Mouse (Mus musculus): ENCODE results near the gene Cacna1s. TPM values are rescaled to one million over a fixed set of nuclear protein-coding genes. Genes with fewer than 3 reads are reported as not detected.

Cacna1s gene
- total RNA-seq, 4 experiments from 2014 or later = 0.37 to 1.9 (median 0.79) TPM

GRCm38 (mm10) chr1:136135777-136136444, 83.4 kb downstream of the Cacna1s start:
- no peak for DNase-seq (ENCODE audit: low spot score in 2 of 2)

- no peak for DNase-seq (ENCODE audit: low spot score in 2 of 2)
Measured at GRCm38 (mm10) chr1:136136547-136136946, 84.0 kb downstream of the Cacna1s start.

- DNase-seq (ENCODE audit: low spot score in 2 of 2) = no peak
Measured at GRCm38 (mm10) chr1:136137071-136137531, 84.6 kb downstream of the Cacna1s start.

- DNase-seq (ENCODE audit: low spot score in 2 of 2) = no peak
Measured at GRCm38 (mm10) chr1:136137575-136137974, 85.0 kb downstream of the Cacna1s start.

GRCm38 (mm10) chr1:136138191-136138830, 85.8 kb downstream of the Cacna1s start:
- DNase-seq (ENCODE audit: low spot score in 2 of 2) = no peak

GRCm38 (mm10) chr1:136139990-136140640, 87.6 kb downstream of the Cacna1s start:
- DNase-seq (ENCODE audit: low spot score in 2 of 2) = peak; percentile 88 to 91

- DNase-seq (ENCODE audit: low spot score in 2 of 2) = peak in 1 of 2 experiments; percentile 71
Measured at GRCm38 (mm10) chr1:136141176-136141950, 88.8 kb downstream of the Cacna1s start.

- peak; percentile 79 to 84 for DNase-seq (ENCODE audit: low spot score in 2 of 2)
Measured at GRCm38 (mm10) chr1:136142336-136142735, 89.8 kb downstream of the Cacna1s start.

GRCm38 (mm10) chr1:136143514-136143913, 91.0 kb downstream of the Cacna1s start:
- DNase-seq (ENCODE audit: low spot score in 2 of 2) = peak; percentile 76 to 77

GRCm38 (mm10) chr1:136149702-136150101, 97.2 kb downstream of the Cacna1s start:
- DNase-seq (ENCODE audit: low spot score in 2 of 2) = no peak

GRCm38 (mm10) chr1:136151371-136151770, 98.8 kb downstream of the Cacna1s start:
- DNase-seq (ENCODE audit: low spot score in 2 of 2) = no peak

- DNase-seq (ENCODE audit: low spot score in 2 of 2) = no peak
Measured at GRCm38 (mm10) chr1:136156304-136156703, 103.8 kb downstream of the Cacna1s start.

- no peak for DNase-seq (ENCODE audit: low spot score in 2 of 2)
Measured at GRCm38 (mm10) chr1:136156951-136157350, 104.4 kb downstream of the Cacna1s start.

- no peak for DNase-seq (ENCODE audit: low spot score in 2 of 2)
Measured at GRCm38 (mm10) chr1:136159830-136160229, 107.3 kb downstream of the Cacna1s start.

- no peak for DNase-seq (ENCODE audit: low spot score in 2 of 2)
Measured at GRCm38 (mm10) chr1:136160297-136160696, 107.7 kb downstream of the Cacna1s start.

GRCm38 (mm10) chr1:136160930-136161329, 108.4 kb downstream of the Cacna1s start:
- no peak for DNase-seq (ENCODE audit: low spot score in 2 of 2)

- DNase-seq (ENCODE audit: low spot score in 2 of 2) = no peak
Measured at GRCm38 (mm10) chr1:136161333-136161921, 108.9 kb downstream of the Cacna1s start.

- no peak for DNase-seq (ENCODE audit: low spot score in 2 of 2)
Measured at GRCm38 (mm10) chr1:136165436-136165835, 112.9 kb downstream of the Cacna1s start.

GRCm38 (mm10) chr1:136167657-136168056, 115.1 kb downstream of the Cacna1s start:
- DNase-seq (ENCODE audit: low spot score in 2 of 2) = peak in 1 of 2 experiments; percentile 61
